Mouse (Mus musculus) kidney, adult 2 months (tissue): ENCODE results near the gene Rag2. TPM values are rescaled to one million over a fixed set of nuclear protein-coding genes. Genes with fewer than 3 reads are reported as not detected.

Source experiments
- DNase-seq: peaks from one replicate; pipeline ENCODE4 v3.0.0; 2021
- H3K27ac ChIP-seq: fragments of 200-500 bp; 2 replicates; pipeline ENCODE4 v1.5.1; 2012; ENCODE audit warnings: low read depth, low read length, control low read depth, inconsistent platforms; ENCODE audit not compliant: insufficient read depth
- H3K27me3 ChIP-seq: fragments of 200-500 bp; replicated peaks from 2 replicates; pipeline ENCODE4 v1.6.1; 2012; ENCODE audit warnings: mild to moderate bottlenecking, moderate library complexity, low read length, inconsistent platforms; ENCODE audit not compliant: control insufficient read depth, insufficient read depth
- H3K36me3 ChIP-seq: fragments of 200-500 bp; 2 replicates; pipeline ENCODE4 v1.6.1; 2012; ENCODE audit warnings: mild to moderate bottlenecking, moderate library complexity, low read length, inconsistent platforms; ENCODE audit not compliant: control insufficient read depth, insufficient read depth
- H3K4me1 ChIP-seq: fragments of 200-500 bp; 2 replicates; pipeline ENCODE4 v1.6.1; 2011; ENCODE audit warnings: low read length; ENCODE audit not compliant: control insufficient read depth, insufficient read depth
- H3K4me3 ChIP-seq: fragments of 200-500 bp; 2 replicates; pipeline ENCODE4 v1.5.1; 2011; ENCODE audit warnings: mild to moderate bottlenecking, low read depth, low read length, control low read depth; ENCODE audit not compliant: insufficient read depth
- CTCF ChIP-seq: fragments of 200-500 bp; conservative IDR thresholded peaks from 2 replicates; pipeline ENCODE4 v1.5.1; 2011; ENCODE audit warnings: low read depth, mild to moderate bottlenecking, control low read depth, low read length, moderate library complexity, mixed read lengths; ENCODE audit not compliant: insufficient read depth, insufficient read length
- POLR2A ChIP-seq: fragments of 200-500 bp; IDR thresholded peaks from one replicate; pipeline ENCODE4 v1.6.1; 2011; ENCODE audit warnings: low read depth, low read length, control low read depth
- WGBS: fragments of 180-500 bp; shearing (Covaris S2); methylation state at CpG from one replicate; pipeline ENCODE4 v1.1.7; 2018; 5-methylcytosine and 5-hydroxymethylcytosine counted together
- polyA plus RNA-seq: library from polyadenylated mRNA; depleted of rRNA; stranded (reverse); fragments of >200 nt; gene quantifications from 2 replicates; pipeline ENCODE4 v1.2.3, GENCODE M21; 2012

Gene Rag2
- polyA plus RNA-seq, 1 experiment = not detected

GRCm38 (mm10) chr2:101603099-101603498 lies 21.4 kb upstream of the Rag2 start:
- DNase-seq = no peak
- TF ChIP-seq CTCF = no peak
- no peak for TF ChIP-seq POLR2A
- H3K36me3 ChIP-seq = no peaks in the 10 kb centered on the region
- 88% methylated on average over 1 of the region's 1 CpGs for WGBS
- no peak overlapping the region for H3K4me3 ChIP-seq
- H3K4me1 ChIP-seq = peaks cover 9% of the 10 kb centered on the region
- H3K27me3 ChIP-seq = no peaks in the 10 kb centered on the region
- H3K27ac ChIP-seq = no peak overlapping the region

GRCm38 (mm10) chr2:101608232-101608894 lies 16.2 kb upstream of the Rag2 start:
- Histone ChIP-seq H3K36me3 (no peaks in the 10 kb centered on the region), H3K27ac (no peak overlapping the region), H3K4me3 (no peak overlapping the region), H3K27me3 (no peaks in the 10 kb centered on the region), H3K4me1 (no peaks in the 10 kb centered on the region)
- TF ChIP-seq CTCF (no peak), POLR2A (no peak)
- no peak for DNase-seq
- WGBS = 73% methylated on average over 7 of the region's 7 CpGs

- 93% methylated on average over 3 of the region's 3 CpGs for WGBS
- no peak for DNase-seq
- no peak overlapping the region for H3K4me3 ChIP-seq
- H3K27ac ChIP-seq = no peak overlapping the region
- H3K27me3 ChIP-seq = no peaks in the 10 kb centered on the region
- peaks cover 6% of the 10 kb centered on the region; the same call in 1 of the 2 replicates for H3K4me1 ChIP-seq
- H3K36me3 ChIP-seq = no peaks in the 10 kb centered on the region
- TF ChIP-seq POLR2A = no peak
- TF ChIP-seq CTCF = no peak
Observed at GRCm38 (mm10) chr2:101610861-101611260, 13.7 kb upstream of the Rag2 start.

GRCm38 (mm10) chr2:101615464-101616305 lies 8.8 kb upstream of the Rag2 start:
- no peak overlapping the region for H3K27ac ChIP-seq
- WGBS = 54% methylated on average over 10 of the region's 10 CpGs
- H3K4me1 ChIP-seq = peaks cover 11% of the 10 kb centered on the region; the same call in 1 of the 2 replicates
- H3K27me3 ChIP-seq = no peaks in the 10 kb centered on the region
- H3K4me3 ChIP-seq = no peak overlapping the region
- DNase-seq = no peak
- TF ChIP-seq CTCF = no peak
- no peak for TF ChIP-seq POLR2A
- H3K36me3 ChIP-seq = no peaks in the 10 kb centered on the region

- peaks cover 11% of the 10 kb centered on the region; the same call in 1 of the 2 replicates for H3K4me1 ChIP-seq
- no peaks in the 10 kb centered on the region for H3K36me3 ChIP-seq
- TF ChIP-seq POLR2A (no peak), CTCF (no peak)
- H3K27ac ChIP-seq = no peak overlapping the region
- 92% methylated on average over 4 of the region's 4 CpGs for WGBS
- no peak overlapping the region for H3K4me3 ChIP-seq
- DNase-seq = no peak
- H3K27me3 ChIP-seq = no peaks in the 10 kb centered on the region
Observed at GRCm38 (mm10) chr2:101618373-101618772, 6.1 kb upstream of the Rag2 start.

GRCm38 (mm10) chr2:101620899-101621298 lies 3.6 kb upstream of the Rag2 start:
- H3K27me3 ChIP-seq = no peaks in the 10 kb centered on the region
- H3K27ac ChIP-seq = no peak overlapping the region
- H3K36me3 ChIP-seq = no peaks in the 10 kb centered on the region
- TF ChIP-seq POLR2A = no peak
- TF ChIP-seq CTCF = no peak
- DNase-seq = no peak
- H3K4me1 ChIP-seq = peaks cover 5% of the 10 kb centered on the region; the same call in 1 of the 2 replicates
- H3K4me3 ChIP-seq = no peak overlapping the region
- WGBS = 67% methylated on average over 3 of the region's 3 CpGs

GRCm38 (mm10) chr2:101621611-101622010 lies 2.9 kb upstream of the Rag2 start:
- WGBS = 59% methylated on average over 7 of the region's 7 CpGs
- no peaks in the 10 kb centered on the region for H3K36me3 ChIP-seq
- H3K4me1 ChIP-seq = peaks cover 5% of the 10 kb centered on the region; the same call in 1 of the 2 replicates
- no peak overlapping the region for H3K27ac ChIP-seq
- no peak overlapping the region for H3K4me3 ChIP-seq
- TF ChIP-seq CTCF = no peak
- no peaks in the 10 kb centered on the region for H3K27me3 ChIP-seq
- DNase-seq = no peak
